Mouse (Mus musculus) heart, embryonic 12.5 days (tissue): Measurements from ENCODE around the gene Kcnh2. TPM values are rescaled to one million over a fixed set of nuclear protein-coding genes. Genes with fewer than 3 reads are reported as not detected.

Source experiments
- ATAC-seq: fragments of 200-750 bp; cut with Nextera tagmentation; 2 replicates; pipeline ENCODE4 v1.8.0; 2017; ENCODE audit warnings: moderate TSS enrichment, moderate library complexity; ENCODE audit not compliant: insufficient number of reproducible peaks, low FRiP score
- H3K27ac ChIP-seq: fragments of 300-500 bp; sonication (generic); 2 replicates; pipeline ENCODE4 v1.5.1; 2016; ENCODE audit warnings: mild to moderate bottlenecking, moderate library complexity; ENCODE audit not compliant: poor library complexity, severe bottlenecking
- H3K27me3 ChIP-seq: fragments of 300-500 bp; sonication (generic); replicated peaks from 2 replicates; pipeline ENCODE4 v1.6.1; 2016; ENCODE audit warnings: mild to moderate bottlenecking, moderate library complexity
- H3K36me3 ChIP-seq: fragments of 300-500 bp; sonication (generic); 2 replicates; pipeline ENCODE4 v1.6.1; 2016; ENCODE audit warnings: mild to moderate bottlenecking, moderate library complexity
- H3K4me1 ChIP-seq: fragments of 300-500 bp; sonication (generic); replicated peaks from 2 replicates; pipeline ENCODE4 v1.6.1; 2016; ENCODE audit warnings: mild to moderate bottlenecking
- H3K4me2 ChIP-seq: fragments of 300-500 bp; sonication (generic); 2 replicates; pipeline ENCODE4 v1.6.1; 2016; ENCODE audit warnings: mild to moderate bottlenecking, moderate library complexity
- H3K4me3 ChIP-seq: fragments of 300-500 bp; sonication (generic); 2 replicates; pipeline ENCODE4 v1.5.1; 2016; ENCODE audit warnings: mild to moderate bottlenecking
- H3K9ac ChIP-seq: fragments of 300-500 bp; sonication (generic); 2 replicates; pipeline ENCODE4 v1.6.1; 2016; ENCODE audit warnings: mild to moderate bottlenecking, moderate library complexity
- H3K9me3 ChIP-seq: fragments of 300-500 bp; sonication (generic); replicated peaks from 2 replicates; pipeline ENCODE4 v1.6.1; 2016; ENCODE audit warnings: mild to moderate bottlenecking, moderate library complexity
- WGBS: fragments of 180-500 bp; shearing (Covaris S2); methylation state at CpG from one replicate; pipeline ENCODE4 v1.1.7; 2016; 5-methylcytosine and 5-hydroxymethylcytosine counted together
- polyA plus RNA-seq: library from polyadenylated mRNA; unstranded; fragments of >200 nt; fragmentation: Nextera tagmentation; extraction: Ambion mirVana; gene quantifications from 2 replicates; pipeline ENCODE4 v1.2.1, GENCODE M21; 2016

Kcnh2 gene
- polyA plus RNA-seq, 1 experiment from 2014 or later = 40.5 TPM

- no peak for ATAC-seq
Measured at GRCm38 (mm10) chr5:24388246-24388915, 37.0 kb upstream of the Kcnh2 start.

GRCm38 (mm10) chr5:24387264-24388241, 36.1 kb upstream of the Kcnh2 start:
- peak; percentile 24; the same call in 1 of the 2 replicates for ATAC-seq
- H3K9me3 ChIP-seq = no peaks in the 10 kb centered on the region
- H3K4me2 ChIP-seq = peak overlapping the region; percentile 89
- peaks cover 59% of the 10 kb centered on the region for H3K4me1 ChIP-seq
- H3K36me3 ChIP-seq = no peaks in the 10 kb centered on the region
- H3K4me3 ChIP-seq = peak overlapping the region; percentile 50
- peaks cover 18% of the 10 kb centered on the region for H3K27me3 ChIP-seq
- WGBS = under 1% methylated on average over 73 of the region's 73 CpGs
- peak overlapping the region; percentile 70 for H3K9ac ChIP-seq
- peak overlapping the region; percentile 6 for H3K27ac ChIP-seq

More at GRCm38 (mm10) chr5:24388246-24388915, 37.0 kb upstream of the Kcnh2 start:
- peaks cover 53% of the 10 kb centered on the region for H3K4me1 ChIP-seq
- 22% methylated on average over 26 of the region's 26 CpGs for WGBS
- no peaks in the 10 kb centered on the region for H3K36me3 ChIP-seq
- peak overlapping the region; percentile 50 for H3K4me3 ChIP-seq
- H3K27me3 ChIP-seq = peaks cover 18% of the 10 kb centered on the region
- peak overlapping the region; percentile 70 for H3K9ac ChIP-seq
- peak overlapping the region; percentile 6 for H3K27ac ChIP-seq
- no peaks in the 10 kb centered on the region for H3K9me3 ChIP-seq
- H3K4me2 ChIP-seq = peak overlapping the region; percentile 89

DNA sequence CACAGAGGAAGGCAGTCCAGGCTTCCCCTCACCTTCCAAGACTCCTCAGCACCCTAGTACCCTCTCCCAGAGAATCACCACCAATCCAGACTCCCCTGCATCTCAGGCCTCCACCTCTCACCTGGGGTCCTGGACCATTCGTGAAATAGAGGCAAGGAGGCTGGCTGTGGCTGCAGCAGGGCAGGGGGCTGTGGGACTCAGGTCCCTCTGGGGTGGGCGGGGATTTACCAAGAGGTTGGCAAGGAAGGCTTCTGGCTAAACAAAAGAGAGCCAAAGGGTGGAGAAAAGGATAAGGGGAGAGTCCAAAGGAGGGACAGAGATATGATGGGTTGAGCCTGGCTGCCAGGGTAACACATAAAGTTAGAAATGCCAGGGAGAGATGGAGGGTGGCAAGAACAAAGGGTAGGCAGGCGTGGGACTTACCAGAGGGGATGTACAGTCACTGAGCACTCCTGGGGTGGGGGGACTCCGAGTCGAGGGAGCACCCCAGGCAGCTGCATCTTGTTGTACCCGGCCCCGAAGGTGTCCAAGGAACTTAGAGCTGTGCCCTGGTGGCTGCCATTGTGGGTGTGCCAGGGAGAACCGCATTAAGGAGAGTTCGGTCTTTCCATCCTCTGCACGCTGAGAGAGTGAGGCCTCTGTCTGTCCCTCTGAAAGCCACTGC, 34.6 kb upstream of the Kcnh2 start:
- H3K9ac ChIP-seq = no peak overlapping the region
- H3K4me1 ChIP-seq = peaks cover 62% of the 10 kb centered on the region
- H3K27me3 ChIP-seq = peaks cover 18% of the 10 kb centered on the region
- H3K4me3 ChIP-seq = no peak overlapping the region
- peak overlapping the region; percentile 6; the same call in 1 of the 2 replicates for H3K27ac ChIP-seq
- ATAC-seq = no peak
- H3K9me3 ChIP-seq = no peaks in the 10 kb centered on the region
- no peaks in the 10 kb centered on the region for H3K36me3 ChIP-seq
- 0 out of 2 replicates have a peak overlapping the region, but pooled peaks have one; percentile 2 for H3K4me2 ChIP-seq
- 72% methylated on average over 10 of the region's 10 CpGs for WGBS

GRCm38 (mm10) chr5:24385374-24385773, 34.0 kb upstream of the Kcnh2 start:
- Histone ChIP-seq H3K4me1 (peaks cover 63% of the 10 kb centered on the region), H3K9me3 (no peaks in the 10 kb centered on the region), H3K4me2 (no peak overlapping the region), H3K4me3 (no peak overlapping the region), H3K27ac (peak overlapping the region; percentile 45; the same call in 1 of the 2 replicates), H3K36me3 (no peaks in the 10 kb centered on the region), H3K9ac (0 out of 2 replicates have a peak overlapping the region, but pooled peaks have one; percentile 18), H3K27me3 (peaks cover 18% of the 10 kb centered on the region)
- no peak for ATAC-seq
- 81% methylated on average over 5 of the region's 5 CpGs for WGBS

DNA sequence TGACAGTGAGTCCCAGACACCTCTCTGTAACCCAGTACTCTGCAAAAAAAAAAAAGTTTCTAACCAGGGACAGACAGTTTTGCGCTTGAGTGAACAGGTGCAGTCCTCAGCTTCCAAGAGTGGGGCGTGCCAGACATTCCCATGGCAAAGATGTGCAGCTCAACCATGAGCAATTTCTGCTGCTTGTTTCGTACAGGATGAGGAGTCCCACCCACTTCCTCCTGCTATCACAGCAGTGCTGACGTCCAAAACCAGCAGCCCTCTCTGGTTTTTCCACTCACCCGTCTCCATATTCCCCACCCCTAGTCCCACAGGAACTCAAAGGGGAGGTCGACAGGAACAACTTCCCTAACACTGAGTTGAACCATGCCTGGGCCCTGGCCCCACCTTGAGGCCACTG, 33.0 kb upstream of the Kcnh2 start:
- Histone ChIP-seq H3K36me3 (no peaks in the 10 kb centered on the region), H3K4me3 (no peak overlapping the region), H3K9ac (no peak overlapping the region), H3K4me2 (no peak overlapping the region), H3K4me1 (peaks cover 64% of the 10 kb centered on the region), H3K9me3 (no peaks in the 10 kb centered on the region), H3K27me3 (peaks cover 18% of the 10 kb centered on the region), H3K27ac (peak overlapping the region; percentile 65; the same call in 1 of the 2 replicates)
- ATAC-seq = peak; percentile 52
- 43% methylated on average over 6 of the region's 6 CpGs for WGBS

DNA sequence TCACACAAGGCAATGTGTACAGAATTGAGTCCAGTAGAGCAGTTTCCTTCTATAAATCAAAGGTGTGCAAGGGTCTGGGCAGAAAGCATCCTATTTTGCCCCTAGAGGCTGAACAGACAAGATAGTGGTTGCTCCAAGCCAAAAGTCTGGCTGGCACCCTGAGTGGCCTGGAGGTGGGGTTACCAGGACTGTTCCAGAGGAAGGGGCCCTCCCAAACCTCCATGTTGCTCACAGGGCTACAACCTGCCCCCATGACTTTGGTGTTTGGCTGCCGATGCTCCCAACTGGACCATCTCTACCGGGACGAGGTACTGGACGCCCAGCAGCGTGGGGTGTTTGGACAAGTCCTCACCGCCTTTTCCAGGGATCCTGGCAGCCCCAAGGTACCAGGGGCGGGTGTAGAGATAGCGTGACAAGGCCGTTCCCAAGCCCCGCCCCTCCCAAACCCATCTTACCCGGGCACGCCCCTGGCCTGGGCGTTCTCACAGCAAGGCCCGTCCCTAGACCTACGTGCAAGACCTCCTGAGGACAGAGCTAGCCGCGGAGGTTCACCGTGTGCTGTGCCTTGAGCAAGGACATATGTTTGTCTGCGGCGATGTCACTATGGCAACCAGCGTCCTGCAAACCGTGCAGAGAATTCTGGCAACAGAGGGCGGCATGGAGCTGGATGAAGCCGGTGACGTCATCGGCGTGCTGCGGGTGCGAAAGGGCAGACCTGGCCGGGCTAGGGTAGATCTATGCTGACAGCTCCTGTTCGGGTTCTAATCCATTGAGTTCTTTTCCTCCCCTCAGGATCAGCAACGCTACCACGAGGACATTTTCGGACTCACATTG, 31.8 kb upstream of the Kcnh2 start:
- WGBS = under 1% methylated on average over 34 of the region's 34 CpGs
- H3K27ac ChIP-seq = peak overlapping the region; percentile 65
- H3K9ac ChIP-seq = peak overlapping the region; percentile 57
- no peaks in the 10 kb centered on the region for H3K9me3 ChIP-seq
- no peaks in the 10 kb centered on the region for H3K36me3 ChIP-seq
- H3K4me1 ChIP-seq = peaks cover 64% of the 10 kb centered on the region
- ATAC-seq = peak; percentile 82
- H3K4me3 ChIP-seq = peak overlapping the region; percentile 43
- peaks cover 18% of the 10 kb centered on the region for H3K27me3 ChIP-seq
- H3K4me2 ChIP-seq = peak overlapping the region; percentile 66

GRCm38 (mm10) chr5:24381988-24382387, 30.6 kb upstream of the Kcnh2 start:
- Histone ChIP-seq H3K27me3 (peaks cover 16% of the 10 kb centered on the region), H3K9ac (no peak overlapping the region), H3K4me1 (peaks cover 56% of the 10 kb centered on the region), H3K27ac (no peak overlapping the region), H3K4me2 (no peak overlapping the region), H3K36me3 (no peaks in the 10 kb centered on the region), H3K4me3 (no peak overlapping the region), H3K9me3 (no peaks in the 10 kb centered on the region)
- whole genome bisulfite sequencing = 55% methylated on average over 2 of the region's 2 CpGs
- no peak for ATAC-seq

- Histone ChIP-seq H3K4me2 (no peak overlapping the region), H3K9me3 (no peaks in the 10 kb centered on the region), H3K27ac (no peak overlapping the region), H3K9ac (no peak overlapping the region), H3K4me1 (peaks cover 54% of the 10 kb centered on the region), H3K36me3 (no peaks in the 10 kb centered on the region), H3K4me3 (no peak overlapping the region), H3K27me3 (peaks cover 11% of the 10 kb centered on the region)
- WGBS = 63% methylated on average over 6 of the region's 6 CpGs
- ATAC-seq = no peak
Measured at GRCm38 (mm10) chr5:24381486-24381885, 30.1 kb upstream of the Kcnh2 start.

GRCm38 (mm10) chr5:24380499-24380898, 29.1 kb upstream of the Kcnh2 start:
- no peaks in the 10 kb centered on the region for H3K9me3 ChIP-seq
- 85% methylated on average over 4 of the region's 4 CpGs for WGBS
- peaks cover 53% of the 10 kb centered on the region for H3K4me1 ChIP-seq
- no peak overlapping the region for H3K27ac ChIP-seq
- H3K4me2 ChIP-seq = no peak overlapping the region
- no peak overlapping the region for H3K4me3 ChIP-seq
- no peak for ATAC-seq
- 0 out of 2 replicates have a peak, but pooled peaks cover 3% of the 10 kb centered on the region for H3K27me3 ChIP-seq
- no peaks in the 10 kb centered on the region for H3K36me3 ChIP-seq
- no peak overlapping the region for H3K9ac ChIP-seq

DNA sequence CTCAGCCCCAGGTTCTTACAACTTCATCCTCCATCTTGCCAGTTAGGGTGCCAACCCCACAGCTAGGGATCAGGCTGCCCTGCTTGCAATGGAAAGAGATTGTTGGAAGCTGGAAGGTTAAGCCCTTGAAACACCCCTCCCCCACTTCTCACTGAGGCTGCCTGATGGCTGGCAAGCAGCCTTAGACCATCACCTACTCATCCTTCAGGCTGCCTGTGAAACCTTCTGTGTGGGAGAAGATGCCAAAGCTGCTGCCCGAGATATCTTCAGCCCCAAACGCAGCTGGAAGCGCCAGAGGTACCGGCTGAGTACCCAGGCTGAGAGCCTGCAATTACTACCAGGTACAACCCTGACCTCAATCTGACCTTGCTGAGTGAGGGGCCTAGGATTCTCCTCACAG, 28.1 kb upstream of the Kcnh2 start:
- H3K4me1 ChIP-seq = peaks cover 50% of the 10 kb centered on the region
- H3K27me3 ChIP-seq = no peaks in the 10 kb centered on the region
- no peak overlapping the region for H3K4me3 ChIP-seq
- no peaks in the 10 kb centered on the region for H3K9me3 ChIP-seq
- no peak overlapping the region for H3K27ac ChIP-seq
- H3K9ac ChIP-seq = no peak overlapping the region
- WGBS = 47% methylated on average over 4 of the region's 4 CpGs
- no peaks in the 10 kb centered on the region for H3K36me3 ChIP-seq
- ATAC-seq = no peak
- H3K4me2 ChIP-seq = no peak overlapping the region
